Mouse (Mus musculus) midbrain, embryonic 13.5 days (tissue): Measurements from ENCODE around the gene Tbrg1. TPM values are rescaled to one million over a fixed set of nuclear protein-coding genes. Genes with fewer than 3 reads are reported as not detected.

ENCODE experiments used
- ATAC-seq: fragments of 200-750 bp; cut with Nextera tagmentation; 2 replicates; pipeline ENCODE4 v1.8.0; 2017; ENCODE audit warnings: mild to moderate bottlenecking, moderate TSS enrichment, moderate library complexity
- H3K27ac ChIP-seq: fragments of 300-500 bp; sonication (generic); 2 replicates; pipeline ENCODE4 v1.5.1; 2015; ENCODE audit warnings: inconsistent platforms, mild to moderate bottlenecking, moderate library complexity
- H3K27me3 ChIP-seq: fragments of 300-500 bp; sonication (generic); 2 replicates; pipeline ENCODE4 v1.6.1; 2015; ENCODE audit warnings: mild to moderate bottlenecking, inconsistent platforms
- H3K36me3 ChIP-seq: fragments of 300-500 bp; sonication (generic); 2 replicates; pipeline ENCODE4 v1.6.1; 2015; ENCODE audit warnings: mild to moderate bottlenecking, inconsistent platforms
- H3K4me1 ChIP-seq: fragments of 300-500 bp; sonication (generic); replicated peaks from 2 replicates; pipeline ENCODE4 v1.6.1; 2015; ENCODE audit warnings: inconsistent platforms
- H3K4me2 ChIP-seq: fragments of 300-500 bp; sonication (generic); replicated peaks from 2 replicates; pipeline ENCODE4 v1.6.1; 2015; ENCODE audit warnings: moderate library complexity, mild to moderate bottlenecking, inconsistent platforms
- H3K4me3 ChIP-seq: fragments of 300-500 bp; sonication (generic); replicated peaks from 2 replicates; pipeline ENCODE4 v1.5.1; 2015; ENCODE audit warnings: mild to moderate bottlenecking, inconsistent platforms
- H3K9ac ChIP-seq: fragments of 300-500 bp; sonication (generic); replicated peaks from 2 replicates; pipeline ENCODE4 v1.6.1; 2015; ENCODE audit warnings: mild to moderate bottlenecking, inconsistent platforms
- H3K9me3 ChIP-seq: fragments of 300-500 bp; sonication (generic); 2 replicates; pipeline ENCODE4 v1.6.1; 2016; ENCODE audit warnings: mild to moderate bottlenecking, inconsistent platforms
- WGBS: fragments of 180-500 bp; shearing (Covaris S2); methylation state at CpG from one replicate; pipeline ENCODE4 v1.1.7; 2015; 5-methylcytosine and 5-hydroxymethylcytosine counted together
- polyA plus RNA-seq: library from polyadenylated mRNA; unstranded; fragments of >200 nt; fragmentation: Nextera tagmentation; extraction: Ambion mirVana; gene quantifications from 2 replicates; pipeline ENCODE4 v1.2.1, GENCODE M21; 2015

The Tbrg1 gene
- polyA plus RNA-seq = 85.8 and 89.4 TPM in 2 replicates

GRCm38 (mm10) chr9:37656931-37657481, at the start of gene Tbrg1:
Gene Tbrg1, minus strand, starts transcription at chr9:37657312.
- H3K4me2 ChIP-seq = peak within 1 kb of the TSS; percentile 68
- ATAC-seq = peak; percentile 93
- H3K36me3 ChIP-seq = peaks cover 25% of the 10 kb centered on the region
- H3K9ac ChIP-seq = peak within 1 kb of the TSS; percentile 67
- H3K9me3 ChIP-seq = no peaks in the 10 kb centered on the region
- H3K27ac ChIP-seq = peak within 1 kb of the TSS; percentile 45; the same call in 1 of the 2 replicates
- H3K4me3 ChIP-seq = peak within 1 kb of the TSS; percentile 67
- peaks cover 14% of the 10 kb centered on the region for H3K4me1 ChIP-seq
- WGBS = under 1% methylated on average over 36 of the region's 36 CpGs
- H3K27me3 ChIP-seq = peaks cover 3% of the 10 kb centered on the region; the same call in 1 of the 2 replicates

DNA sequence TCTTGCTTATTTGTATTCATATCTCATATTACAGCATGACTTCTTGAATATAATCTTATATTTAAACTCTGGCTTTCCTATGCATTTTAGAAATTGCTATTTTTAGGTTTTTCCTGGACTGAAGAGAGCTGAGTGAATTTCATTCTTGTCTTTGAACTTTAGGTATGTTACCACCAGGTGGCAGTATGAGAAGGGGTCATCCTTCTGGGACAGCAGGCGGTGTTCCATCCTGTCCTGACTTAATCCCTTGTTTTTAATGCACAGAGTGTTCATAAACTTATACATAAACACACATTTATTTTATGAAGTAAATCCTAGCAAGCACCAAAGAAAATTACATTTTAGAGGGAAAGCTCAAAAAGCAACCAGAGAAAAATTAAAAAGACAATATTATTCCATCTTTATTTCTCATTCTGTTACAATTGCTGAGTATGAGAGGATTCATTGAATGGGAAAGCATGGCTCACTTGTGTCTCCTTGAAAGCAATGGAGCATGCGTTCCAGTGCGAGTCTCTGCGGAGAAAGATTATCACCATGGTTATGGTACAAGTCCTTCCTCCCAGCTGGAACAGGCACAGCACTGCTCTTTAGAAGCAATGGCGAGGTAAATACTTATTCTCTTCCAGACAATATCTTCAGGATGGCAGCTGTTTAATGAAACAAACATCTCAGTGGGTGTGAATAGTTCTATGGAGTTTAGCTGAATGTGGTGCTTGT, 33.0 kb upstream of the Tbrg1 start:
- Histone ChIP-seq H3K4me3 (no peak overlapping the region), H3K36me3 (no peaks in the 10 kb centered on the region), H3K4me2 (no peak overlapping the region), H3K4me1 (no peaks in the 10 kb centered on the region), H3K27ac (no peak overlapping the region), H3K27me3 (no peaks in the 10 kb centered on the region), H3K9me3 (no peaks in the 10 kb centered on the region), H3K9ac (no peak overlapping the region)
- 15% methylated on average over 5 of the region's 5 CpGs for WGBS
- ATAC-seq = peak; percentile 79

- Histone ChIP-seq H3K27me3 (no peaks in the 10 kb centered on the region), H3K4me2 (no peak overlapping the region), H3K36me3 (no peaks in the 10 kb centered on the region), H3K9ac (no peak overlapping the region), H3K27ac (no peak overlapping the region), H3K9me3 (no peaks in the 10 kb centered on the region), H3K4me3 (no peak overlapping the region), H3K4me1 (no peaks in the 10 kb centered on the region)
- no peak for ATAC-seq
- 22% methylated on average over 3 of the region's 3 CpGs for WGBS
These were observed 30.8 kb upstream of the Tbrg1 start for GRCm38 (mm10) chr9:37687941-37688303.

GRCm38 (mm10) chr9:37687288-37687940, 30.3 kb upstream of the Tbrg1 start:
- WGBS = 64% methylated on average over 3 of the region's 3 CpGs
- no peaks in the 10 kb centered on the region for H3K27me3 ChIP-seq
- H3K4me1 ChIP-seq = no peaks in the 10 kb centered on the region
- ATAC-seq = no peak
- H3K4me3 ChIP-seq = no peak overlapping the region
- no peak overlapping the region for H3K9ac ChIP-seq
- H3K27ac ChIP-seq = no peak overlapping the region
- no peak overlapping the region for H3K4me2 ChIP-seq
- no peaks in the 10 kb centered on the region for H3K9me3 ChIP-seq
- no peaks in the 10 kb centered on the region for H3K36me3 ChIP-seq

- ATAC-seq = no peak
- WGBS = 87% methylated on average over 1 of the region's 1 CpGs
- H3K36me3 ChIP-seq = no peaks in the 10 kb centered on the region
- H3K9ac ChIP-seq = no peak overlapping the region
- no peak overlapping the region for H3K27ac ChIP-seq
- H3K4me3 ChIP-seq = no peak overlapping the region
- H3K9me3 ChIP-seq = no peaks in the 10 kb centered on the region
- no peak overlapping the region for H3K4me2 ChIP-seq
- H3K4me1 ChIP-seq = no peaks in the 10 kb centered on the region
- H3K27me3 ChIP-seq = no peaks in the 10 kb centered on the region
These were observed 24.0 kb upstream of the Tbrg1 start for GRCm38 (mm10) chr9:37681123-37681522.

GRCm38 (mm10) chr9:37675287-37675686, 18.2 kb upstream of the Tbrg1 start:
- Histone ChIP-seq H3K4me3 (no peak overlapping the region), H3K36me3 (no peaks in the 10 kb centered on the region), H3K9me3 (no peaks in the 10 kb centered on the region), H3K4me1 (no peaks in the 10 kb centered on the region), H3K9ac (no peak overlapping the region), H3K27ac (no peak overlapping the region), H3K27me3 (no peaks in the 10 kb centered on the region), H3K4me2 (no peak overlapping the region)
- WGBS = 89% methylated on average over 4 of the region's 4 CpGs
- no peak for ATAC-seq

GRCm38 (mm10) chr9:37670261-37670660, 13.1 kb upstream of the Tbrg1 start:
- H3K36me3 ChIP-seq = no peaks in the 10 kb centered on the region
- no peaks in the 10 kb centered on the region for H3K27me3 ChIP-seq

DNA sequence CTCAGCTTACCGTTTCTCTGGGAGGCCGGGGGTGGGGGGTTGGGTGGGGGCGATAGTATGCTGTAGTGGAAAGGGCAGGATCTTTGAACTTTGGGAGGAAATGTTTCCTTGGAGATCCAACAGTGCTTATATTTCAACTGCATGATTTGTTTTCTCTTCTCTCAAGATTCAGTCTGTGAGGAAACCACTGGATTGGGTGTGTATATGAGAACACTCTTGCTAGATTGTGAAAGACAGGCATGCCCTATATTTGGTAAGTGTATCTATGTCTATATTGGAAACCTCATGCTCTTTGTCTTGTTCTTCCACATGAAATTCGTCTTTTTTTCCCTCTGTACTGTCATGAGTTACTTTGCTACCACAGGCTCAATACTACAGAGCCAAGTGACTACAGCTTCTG, 12.6 kb upstream of the Tbrg1 start:
- 83% methylated on average over 4 of the region's 4 CpGs for WGBS

More at GRCm38 (mm10) chr9:37670261-37670660, 13.1 kb upstream of the Tbrg1 start:
- Histone ChIP-seq H3K4me2 (no peak overlapping the region), H3K4me3 (no peak overlapping the region), H3K9ac (no peak overlapping the region), H3K4me1 (no peaks in the 10 kb centered on the region), H3K27ac (no peak overlapping the region), H3K9me3 (no peaks in the 10 kb centered on the region)
- 91% methylated on average over 3 of the region's 3 CpGs for WGBS
- ATAC-seq = no peak

DNA sequence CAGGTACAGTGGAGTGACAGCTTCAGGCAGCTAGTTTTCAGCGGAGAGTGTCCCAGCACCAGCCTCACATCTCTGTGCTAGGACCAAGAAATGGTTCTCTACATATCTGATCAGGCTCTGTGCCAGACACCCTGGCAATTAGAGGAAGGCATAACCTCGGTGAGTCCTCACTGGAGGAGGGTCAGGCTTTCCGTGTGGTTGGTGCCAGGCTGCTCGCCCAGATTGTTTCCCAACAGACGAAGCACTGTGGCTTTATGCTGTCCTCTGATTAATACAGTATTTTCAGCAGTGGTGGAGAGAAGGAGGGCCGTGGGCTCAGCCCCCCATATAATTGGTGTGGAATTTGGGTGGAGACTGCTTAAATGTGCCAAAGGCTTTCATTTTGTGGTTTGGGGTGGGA, 12.0 kb upstream of the Tbrg1 start, which contains the start of gene Panx3:
Gene Panx3 (minus strand): TSS at position 121 of the 400 bp plus-strand sequence.
- Histone ChIP-seq H3K36me3 (no peaks in the 10 kb centered on the region), H3K9me3 (no peaks in the 10 kb centered on the region), H3K4me2 (no peak within 1 kb of the TSS), H3K27ac (no peak within 1 kb of the TSS), H3K4me1 (no peaks in the 10 kb centered on the region), H3K4me3 (no peak within 1 kb of the TSS), H3K9ac (no peak within 1 kb of the TSS), H3K27me3 (no peaks in the 10 kb centered on the region)
- no peak for ATAC-seq
- 72% methylated on average over 6 of the region's 6 CpGs for WGBS

More for the DNA sequence above, 12.6 kb upstream of the Tbrg1 start:
- Histone ChIP-seq H3K4me3 (no peak overlapping the region), H3K27me3 (no peaks in the 10 kb centered on the region), H3K4me1 (no peaks in the 10 kb centered on the region), H3K9ac (no peak overlapping the region), H3K36me3 (no peaks in the 10 kb centered on the region), H3K9me3 (no peaks in the 10 kb centered on the region), H3K27ac (no peak overlapping the region), H3K4me2 (no peak overlapping the region)
- ATAC-seq = no peak

- no peak for ATAC-seq
- no peak overlapping the region for H3K27ac ChIP-seq
- WGBS = 85% methylated on average over 7 of the region's 7 CpGs
- no peaks in the 10 kb centered on the region for H3K4me1 ChIP-seq
- no peak overlapping the region for H3K4me3 ChIP-seq
- H3K4me2 ChIP-seq = no peak overlapping the region
- H3K9ac ChIP-seq = no peak overlapping the region
- H3K36me3 ChIP-seq = no peaks in the 10 kb centered on the region
- H3K27me3 ChIP-seq = peaks cover 3% of the 10 kb centered on the region; the same call in 1 of the 2 replicates
- no peaks in the 10 kb centered on the region for H3K9me3 ChIP-seq
These were observed 8.9 kb upstream of the Tbrg1 start for GRCm38 (mm10) chr9:37666045-37666444.

- no peak overlapping the region for H3K4me2 ChIP-seq
- no peak for ATAC-seq
- no peak overlapping the region for H3K4me3 ChIP-seq
- no peaks in the 10 kb centered on the region for H3K36me3 ChIP-seq
- H3K9me3 ChIP-seq = no peaks in the 10 kb centered on the region
- H3K9ac ChIP-seq = no peak overlapping the region
- H3K27me3 ChIP-seq = peaks cover 3% of the 10 kb centered on the region; the same call in 1 of the 2 replicates
- H3K27ac ChIP-seq = no peak overlapping the region
- no peaks in the 10 kb centered on the region for H3K4me1 ChIP-seq
- WGBS = 83% methylated on average over 2 of the region's 2 CpGs
These were observed 7.5 kb upstream of the Tbrg1 start for GRCm38 (mm10) chr9:37664604-37665003.

DNA sequence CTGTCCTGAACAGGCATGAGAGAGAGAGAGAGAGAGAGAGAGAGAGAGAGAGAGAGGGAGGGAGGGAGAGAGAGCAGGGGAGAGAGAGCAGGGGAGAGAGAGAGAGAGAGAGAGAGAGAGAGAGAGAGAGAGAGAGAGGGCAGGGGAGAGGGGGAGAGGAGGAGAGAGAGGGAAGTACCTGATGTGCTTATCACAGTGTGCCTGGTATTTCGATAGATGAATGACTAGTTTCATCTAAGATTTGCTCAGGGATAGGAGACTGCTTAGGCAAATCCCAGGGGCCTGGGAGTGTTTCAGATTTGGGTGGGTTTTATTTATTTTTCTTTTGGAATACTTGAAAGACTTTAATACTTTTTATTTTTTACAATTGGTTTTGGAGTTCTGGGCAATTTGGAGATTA, 6.1 kb upstream of the Tbrg1 start:
- H3K9me3 ChIP-seq = no peaks in the 10 kb centered on the region
- H3K4me2 ChIP-seq = no peak overlapping the region
- H3K9ac ChIP-seq = no peak overlapping the region
- no peaks in the 10 kb centered on the region for H3K36me3 ChIP-seq
- H3K27ac ChIP-seq = no peak overlapping the region
- peaks cover 3% of the 10 kb centered on the region; the same call in 1 of the 2 replicates for H3K27me3 ChIP-seq
- H3K4me1 ChIP-seq = no peaks in the 10 kb centered on the region
- ATAC-seq = no peak
- H3K4me3 ChIP-seq = no peak overlapping the region
- 82% methylated on average over 1 of the region's 1 CpGs for WGBS
